Mouse (Mus musculus) v-Abl transformed pro-B cells (cell line): ENCODE data around the gene Rab1a.

ENCODE experiments used
- in situ Hi-C, 2 experiments: fragments of 400-800 bp; cut with MboI; formaldehyde crosslinking; loops; one replicate each; pipeline ENCODE4 v1.15.1; 2025; ENCODE audit not compliant: unreplicated experiment in 2 of 2

Gene Rab1a

GRCm38 (mm10) chr11:20243214-20243913 lies 42.1 kb downstream of the Rab1a start:
- in situ Hi-C loops: loop anchor here (10.0 to 25.0 kb wide), 4 partner anchors 281 to 944 kb away; partner anchors contain the start of gene Sertad2 (in 1 of the 2)

- in situ Hi-C loops: loop anchor here (10.0 to 25.0 kb wide), 4 partner anchors 282 to 943 kb away; partner anchors contain the start of gene Sertad2 (in 1 of the 2)
These were observed 43.4 kb downstream of the Rab1a start for GRCm38 (mm10) chr11:20244336-20245290.

GRCm38 (mm10) chr11:20245316-20245715 lies 44.1 kb downstream of the Rab1a start:
- in situ Hi-C loops: loop anchor here (10.0 to 25.0 kb wide), 4 partner anchors 283 to 942 kb away; partner anchors contain the start of gene Sertad2 (in 1 of the 2)

GRCm38 (mm10) chr11:20246616-20247015 lies 45.4 kb downstream of the Rab1a start:
- in situ Hi-C loops: loop anchor here (10.0 to 25.0 kb wide), 4 partner anchors 284 to 941 kb away; partner anchors contain the start of gene Sertad2 (in 1 of the 2)

- in situ Hi-C loops: loop anchor here (10.0 to 25.0 kb wide), 4 partner anchors 285 to 940 kb away; partner anchors contain the start of gene Sertad2 (in 1 of the 2)
These were observed 46.1 kb downstream of the Rab1a start for GRCm38 (mm10) chr11:20247146-20247855.

- in situ Hi-C loops: loop anchor here (10.0 to 25.0 kb wide), 4 partner anchors 286 to 939 kb away; partner anchors contain the start of gene Sertad2 (in 1 of the 2)
These were observed 47.0 kb downstream of the Rab1a start for GRCm38 (mm10) chr11:20248277-20248676.

- in situ Hi-C loops: loop anchor here (10.0 to 25.0 kb wide), 4 partner anchors 287 to 938 kb away; partner anchors contain the start of gene Sertad2 (in 1 of the 2)
These were observed 47.6 kb downstream of the Rab1a start for GRCm38 (mm10) chr11:20248840-20249239.

- in situ Hi-C loops: loop anchor here (10.0 to 25.0 kb wide), 6 partner anchors 287 to 938 kb away; partner anchors contain the start of gene Sertad2 (in 1 of the 2)
These were observed 48.3 kb downstream of the Rab1a start, which contains the start of gene Cep68 for GRCm38 (mm10) chr11:20249296-20250110. Cep68 (minus strand) TSS chr11:20249429.

GRCm38 (mm10) chr11:20250476-20251178 lies 49.4 kb downstream of the Rab1a start:
- in situ Hi-C loops: loop anchor here in 1 of 2 experiments (25.0 kb wide), 2 partner anchors 437 to 662 kb away; no protein-coding TSS in a partner anchor

- in situ Hi-C loops: loop anchor here in 1 of 2 experiments (25.0 kb wide), 2 partner anchors 434 to 659 kb away; no protein-coding TSS in a partner anchor
These were observed 51.9 kb downstream of the Rab1a start for GRCm38 (mm10) chr11:20253088-20253487.

- in situ Hi-C loops: loop anchor here in 1 of 2 experiments (25.0 kb wide), 2 partner anchors 433 to 658 kb away; no protein-coding TSS in a partner anchor
These were observed 53.6 kb downstream of the Rab1a start for GRCm38 (mm10) chr11:20254791-20255190.

- in situ Hi-C loops: loop anchor here (5.0 to 25.0 kb wide), 6 partner anchors 182 to 1204 kb away; partner anchors contain the start of gene Aftph (in 1 of the 2)
These were observed 61.6 kb downstream of the Rab1a start for GRCm38 (mm10) chr11:20262628-20263380.

- in situ Hi-C loops: loop anchor here (5.0 to 25.0 kb wide), 6 partner anchors 175 to 642 kb away; partner anchors contain the start of gene Aftph (in 1 of the 2)
These were observed 68.7 kb downstream of the Rab1a start for GRCm38 (mm10) chr11:20269885-20270284.

- in situ Hi-C loops: no loop called here
These were observed 74.7 kb downstream of the Rab1a start for GRCm38 (mm10) chr11:20275974-20276373.
